Mouse (Mus musculus) spleen, adult 2 months (tissue): ENCODE data around the gene Hand2.

Source experiments
- CTCF ChIP-seq: fragments of 200-500 bp; IDR thresholded peaks from 2 replicates; pipeline ENCODE4 v1.5.1; 2011; ENCODE audit warnings: mild to moderate bottlenecking, inconsistent platforms; ENCODE audit not compliant: insufficient read depth, insufficient read length, insufficient replicate concordance; ENCODE audit errors: extremely low read depth
- POLR2A ChIP-seq: fragments of 200-500 bp; IDR thresholded peaks from 2 replicates; pipeline ENCODE4 v1.6.1; 2011; ENCODE audit warnings: low read depth, low read length, inconsistent platforms

- TF ChIP-seq CTCF, result no peak
- no peak for TF ChIP-seq POLR2A
These were observed 28.2 kb downstream of the Hand2 start for GRCm38 (mm10) chr8:57348866-57349520.
